Mouse (Mus musculus): ENCODE results near the gene March4. TPM values are rescaled to one million over a fixed set of nuclear protein-coding genes. Genes with fewer than 3 reads are reported as not detected.

March4 gene
- polyA plus RNA-seq, 1 experiment, result 1.4 TPM

DNA sequence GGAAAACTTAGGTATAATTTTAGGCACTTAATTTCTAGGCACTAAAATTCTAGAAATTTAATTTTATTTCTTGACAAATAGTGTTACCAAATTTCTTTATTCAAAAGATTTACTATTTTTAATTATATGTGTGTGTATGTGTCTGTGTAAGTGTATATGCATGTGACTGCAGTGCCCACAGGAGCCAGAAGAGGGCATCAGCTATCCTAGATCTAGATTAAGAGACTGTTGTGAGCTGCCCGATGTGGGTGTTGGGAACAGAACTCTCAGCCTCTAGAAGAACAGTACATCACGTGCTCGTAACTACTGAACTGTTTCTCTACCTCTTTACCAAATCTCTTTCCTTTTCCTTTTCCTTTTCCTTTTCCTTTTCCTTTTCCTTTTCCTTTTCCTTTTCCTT lies 156.2 kb downstream of the March4 start:
- DNase-seq, result no peak
- 98% methylated on average over 3 of the region's 3 CpGs for WGBS
- TF ChIP-seq CTCF (IDR thresholded peaks at IDR 0.05; ENCODE audit: insufficient read depth, low read length) (no peak), POLR2A (IDR thresholded peaks at IDR 0.05; ENCODE audit: borderline replicate concordance, extremely low read depth, low read depth, low read length) (no peak)
- no peak overlapping the region for H3K4me3 ChIP-seq (replicated peaks; ENCODE audit: extremely low read depth, low read depth, low read length)
- H3K4me1 ChIP-seq (ENCODE audit: control insufficient read depth, insufficient read depth, low read length), result no peaks in the 10 kb centered on the region

DNA sequence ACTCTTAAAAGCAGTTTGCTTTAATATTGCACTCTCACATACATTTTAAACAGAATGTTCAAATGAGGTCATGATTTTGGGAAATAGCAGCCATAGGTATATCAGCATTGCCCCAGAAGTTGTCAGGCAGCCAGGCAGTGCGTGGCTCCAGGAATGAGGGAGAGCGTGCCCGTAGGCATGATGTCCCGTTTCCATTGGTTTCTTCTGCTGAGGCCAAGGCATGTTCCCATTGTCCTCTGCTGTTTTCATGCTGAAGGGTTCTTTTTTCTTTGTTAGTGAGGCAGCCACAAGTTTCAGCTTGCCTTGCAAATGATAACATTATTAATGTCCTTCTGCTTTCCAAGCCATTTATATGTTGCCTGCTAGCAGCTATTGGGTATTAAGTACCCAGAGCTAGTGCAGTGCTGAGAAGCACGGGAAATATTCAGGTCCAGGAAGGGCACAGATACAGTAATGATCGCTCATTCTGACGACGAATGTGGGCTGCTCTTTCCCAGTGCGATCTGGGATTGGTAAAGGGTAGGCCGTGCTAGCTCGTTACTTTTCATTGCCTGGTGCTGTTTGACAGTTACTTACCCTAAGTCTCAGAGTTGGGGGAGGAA lies 156.9 kb downstream of the March4 start:
- no peak for TF ChIP-seq CTCF (IDR thresholded peaks at IDR 0.05; ENCODE audit: insufficient read depth, low read length)
- no peak for TF ChIP-seq POLR2A (IDR thresholded peaks at IDR 0.05; ENCODE audit: borderline replicate concordance, extremely low read depth, low read depth, low read length)
- Histone ChIP-seq H3K4me1 (ENCODE audit: control insufficient read depth, insufficient read depth, low read length) (no peaks in the 10 kb centered on the region), H3K4me3 (replicated peaks; ENCODE audit: extremely low read depth, low read depth, low read length) (no peak overlapping the region)
- no peak for DNase-seq
- WGBS, result 90% methylated on average over 11 of the region's 11 CpGs

DNA sequence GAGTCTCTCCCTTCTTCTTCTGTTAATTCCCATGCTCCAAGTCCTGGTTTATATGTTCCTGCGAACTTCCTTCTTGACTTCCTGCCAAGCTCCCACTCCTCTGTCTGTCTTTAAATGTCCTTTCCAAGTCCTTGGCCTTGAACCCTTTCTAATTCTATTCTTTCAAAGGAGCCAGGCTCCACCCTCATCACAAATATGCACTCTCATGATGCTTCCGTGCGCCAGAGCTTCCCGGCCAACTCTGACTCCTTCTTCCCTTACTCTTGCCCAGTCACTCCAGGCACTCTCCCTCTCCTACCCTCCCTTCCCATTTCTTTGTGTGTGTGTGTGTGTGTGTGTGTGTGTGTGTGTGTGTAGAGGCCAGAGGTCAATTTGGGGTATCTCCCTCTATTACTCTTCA lies 158.6 kb downstream of the March4 start:
- 32% methylated on average over 4 of the region's 4 CpGs for WGBS
- TF ChIP-seq CTCF (IDR thresholded peaks at IDR 0.05; ENCODE audit: insufficient read depth, low read length), result no peak
- no peak for TF ChIP-seq POLR2A (IDR thresholded peaks at IDR 0.05; ENCODE audit: borderline replicate concordance, extremely low read depth, low read depth, low read length)

More for the DNA sequence above, 158.6 kb downstream of the March4 start:
- Histone ChIP-seq H3K4me1 (ENCODE audit: control insufficient read depth, insufficient read depth, low read length) (no peaks in the 10 kb centered on the region), H3K4me3 (replicated peaks; ENCODE audit: extremely low read depth, low read depth, low read length) (no peak overlapping the region)
- DNase-seq, result no peak

Other genes with a start within 250 kb of the March4 start
- 2.3 and 3.6 TPM in 2 replicates for gene Xrcc5, start 229.5 kb downstream of the March4 start, polyA plus RNA-seq (2012; rRNA removed)
- 25.3 and 29.5 TPM in 2 replicates for gene Smarcal1, start 46.3 kb upstream of the March4 start, polyA plus RNA-seq (2012; rRNA removed)
- gene Ankar, start 163.6 kb upstream of the March4 start, polyA plus RNA-seq (2012; rRNA removed), result not detected in 2 replicates
- gene Rpl37a, start 174.4 kb upstream of the March4 start, polyA plus RNA-seq (2012; rRNA removed), result 483 and 531 TPM in 2 replicates